Mouse (Mus musculus) bone marrow macrophage, adult 2 months (primary cell): ENCODE measurements around the gene Cldn14. TPM values are rescaled to one million over a fixed set of nuclear protein-coding genes. Genes with fewer than 3 reads are reported as not detected.

Experiments
- H3K27ac ChIP-seq: 2 replicates; pipeline ENCODE4 v1.5.1; 2012; ENCODE audit warnings: low read depth, low read length; ENCODE audit not compliant: insufficient read depth
- H3K4me1 ChIP-seq: 2 replicates; pipeline ENCODE4 v1.6.1; 2012; ENCODE audit warnings: low read length; ENCODE audit not compliant: control insufficient read depth, insufficient read depth
- H3K4me3 ChIP-seq: 2 replicates; pipeline ENCODE4 v1.5.1; 2012; ENCODE audit warnings: mild to moderate bottlenecking, low read length, moderate library complexity; ENCODE audit not compliant: insufficient read depth
- CTCF ChIP-seq: IDR thresholded peaks from 2 replicates; pipeline ENCODE4 v1.5.1; 2012; ENCODE audit warnings: low read depth, mild to moderate bottlenecking, low read length, moderate library complexity
- POLR2A ChIP-seq: IDR thresholded peaks from 2 replicates; pipeline ENCODE4 v1.6.1; 2012; ENCODE audit warnings: mild to moderate bottlenecking, low read depth, low read length, borderline replicate concordance
- polyA plus RNA-seq: library from polyadenylated mRNA; stranded (reverse); fragments of >200 nt; gene quantifications from 2 replicates; pipeline ENCODE4 v1.2.4, GENCODE M21; 2012; ENCODE audit not compliant: missing spikeins, insufficient read depth, insufficient read length

Gene Cldn14
- polyA plus RNA-seq, 1 experiment, result not detected

- no peak for TF ChIP-seq CTCF
- no peak for TF ChIP-seq POLR2A
- H3K27ac ChIP-seq, result no peak overlapping the region
- no peak overlapping the region for H3K4me3 ChIP-seq
- peaks cover 11% of the 10 kb centered on the region; the same call in 1 of the 2 replicates for H3K4me1 ChIP-seq
Measured at GRCm38 (mm10) chr16:93960495-93960894, 48.1 kb downstream of the Cldn14 start.

GRCm38 (mm10) chr16:93957402-93957801, 51.2 kb downstream of the Cldn14 start:
- H3K4me3 ChIP-seq, result peak overlapping the region; percentile 2; the same call in 1 of the 2 replicates
- TF ChIP-seq CTCF, result no peak

GRCm38 (mm10) chr16:93956986-93957385, 51.7 kb downstream of the Cldn14 start:
- H3K4me1 ChIP-seq, result peaks cover 11% of the 10 kb centered on the region; the same call in 1 of the 2 replicates
- no peak for TF ChIP-seq POLR2A
- no peak for TF ChIP-seq CTCF

More at GRCm38 (mm10) chr16:93957402-93957801, 51.2 kb downstream of the Cldn14 start:
- H3K4me1 ChIP-seq, result peaks cover 11% of the 10 kb centered on the region; the same call in 1 of the 2 replicates
- no peak overlapping the region for H3K27ac ChIP-seq

GRCm38 (mm10) chr16:93947396-93947795, 61.2 kb downstream of the Cldn14 start:
- no peaks in the 10 kb centered on the region for H3K4me1 ChIP-seq
- H3K4me3 ChIP-seq, result no peak overlapping the region
- no peak overlapping the region for H3K27ac ChIP-seq
- TF ChIP-seq POLR2A (no peak), CTCF (no peak)

More at GRCm38 (mm10) chr16:93956986-93957385, 51.7 kb downstream of the Cldn14 start:
- no peak overlapping the region for H3K27ac ChIP-seq
- H3K4me3 ChIP-seq, result no peak overlapping the region

GRCm38 (mm10) chr16:93944301-93944700, 64.3 kb downstream of the Cldn14 start:
- Histone ChIP-seq H3K4me3 (no peak overlapping the region), H3K4me1 (no peaks in the 10 kb centered on the region), H3K27ac (no peak overlapping the region)
- TF ChIP-seq POLR2A (no peak), CTCF (no peak)

- Histone ChIP-seq H3K4me3 (no peak overlapping the region), H3K27ac (no peak overlapping the region), H3K4me1 (no peaks in the 10 kb centered on the region)
- TF ChIP-seq CTCF (no peak), POLR2A (no peak)
Measured at GRCm38 (mm10) chr16:93942796-93943502, 65.7 kb downstream of the Cldn14 start.

- Histone ChIP-seq H3K27ac (no peak overlapping the region), H3K4me1 (no peaks in the 10 kb centered on the region), H3K4me3 (no peak overlapping the region)
- no peak for TF ChIP-seq POLR2A
- no peak for TF ChIP-seq CTCF
Measured at GRCm38 (mm10) chr16:93941781-93942567, 66.7 kb downstream of the Cldn14 start.

GRCm38 (mm10) chr16:93939961-93940360, 68.7 kb downstream of the Cldn14 start:
- no peak overlapping the region for H3K27ac ChIP-seq
- H3K4me1 ChIP-seq, result no peaks in the 10 kb centered on the region; the same call in 1 of the 2 replicates
- no peak overlapping the region for H3K4me3 ChIP-seq
- TF ChIP-seq POLR2A (no peak), CTCF (no peak)

- Histone ChIP-seq H3K4me1 (peaks cover 2% of the 10 kb centered on the region; the same call in 1 of the 2 replicates), H3K4me3 (peak overlapping the region; percentile 66), H3K27ac (no peak overlapping the region)
- TF ChIP-seq POLR2A (no peak), CTCF (no peak)
Measured at GRCm38 (mm10) chr16:93938400-93938846, 70.2 kb downstream of the Cldn14 start.

- Histone ChIP-seq H3K27ac (no peak overlapping the region), H3K4me3 (no peak overlapping the region), H3K4me1 (peaks cover 2% of the 10 kb centered on the region; the same call in 1 of the 2 replicates)
- TF ChIP-seq POLR2A (no peak), CTCF (no peak)
Measured at GRCm38 (mm10) chr16:93935009-93935408, 73.6 kb downstream of the Cldn14 start.
